Mouse (Mus musculus): Measurements from ENCODE around the gene Gm28230. TPM values are rescaled to one million over a fixed set of nuclear protein-coding genes. Genes with fewer than 3 reads are reported as not detected.

Gene Gm28230
- polyA plus RNA-seq, 1 experiment = 16.4 TPM

DNA sequence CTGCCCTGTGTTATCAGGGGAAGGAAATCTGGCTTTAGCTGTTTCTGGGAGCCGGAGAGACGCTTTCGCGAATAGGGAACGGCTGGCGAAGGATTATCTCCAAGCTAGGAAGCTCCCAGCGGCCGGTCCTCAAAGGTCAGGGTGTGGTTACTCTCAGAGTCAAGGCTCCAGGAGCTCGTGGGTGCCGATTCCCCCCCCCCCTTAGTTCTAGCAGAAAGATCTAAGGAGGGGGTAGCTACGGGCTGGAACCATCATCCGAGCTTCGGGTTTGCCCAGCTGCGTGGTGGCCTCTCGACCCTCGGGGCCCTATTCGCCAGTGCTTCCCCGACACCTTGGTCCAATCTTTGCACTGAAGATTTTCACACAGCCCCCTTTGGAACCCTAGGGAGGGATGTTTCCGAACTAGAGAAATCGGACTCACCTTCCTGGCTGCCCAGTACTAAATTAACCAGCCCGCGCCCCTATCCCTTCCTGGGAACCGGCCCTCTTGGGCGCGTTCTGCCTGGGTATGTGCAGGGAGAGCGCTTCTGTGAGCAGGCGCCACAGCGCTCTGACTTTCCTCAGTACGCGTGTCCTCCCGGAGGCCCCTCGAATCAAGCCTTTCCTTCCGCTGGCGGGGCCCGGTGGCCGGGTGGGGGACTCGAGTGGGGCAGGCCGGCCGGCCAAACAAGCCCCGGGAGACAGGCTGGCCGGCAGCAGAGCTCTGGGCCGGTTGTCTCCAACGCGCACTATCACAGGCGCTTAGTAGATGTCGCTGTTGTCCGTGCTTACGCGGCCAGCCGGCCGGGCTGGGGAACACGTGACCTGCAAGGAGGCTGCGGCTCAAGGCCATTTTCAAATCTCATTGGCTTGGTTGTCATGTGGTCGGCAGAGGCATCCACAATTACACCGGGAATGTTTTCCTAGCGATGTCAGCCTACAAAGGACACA is 35.2 kb upstream of the Gm28230 start, which contains the start of gene Hoxd10:
Gene Hoxd10, plus strand, starts transcription at position 903 of the 930 bp plus-strand sequence.
- no peak for DNase-seq (ENCODE audit: low read depth)

DNA sequence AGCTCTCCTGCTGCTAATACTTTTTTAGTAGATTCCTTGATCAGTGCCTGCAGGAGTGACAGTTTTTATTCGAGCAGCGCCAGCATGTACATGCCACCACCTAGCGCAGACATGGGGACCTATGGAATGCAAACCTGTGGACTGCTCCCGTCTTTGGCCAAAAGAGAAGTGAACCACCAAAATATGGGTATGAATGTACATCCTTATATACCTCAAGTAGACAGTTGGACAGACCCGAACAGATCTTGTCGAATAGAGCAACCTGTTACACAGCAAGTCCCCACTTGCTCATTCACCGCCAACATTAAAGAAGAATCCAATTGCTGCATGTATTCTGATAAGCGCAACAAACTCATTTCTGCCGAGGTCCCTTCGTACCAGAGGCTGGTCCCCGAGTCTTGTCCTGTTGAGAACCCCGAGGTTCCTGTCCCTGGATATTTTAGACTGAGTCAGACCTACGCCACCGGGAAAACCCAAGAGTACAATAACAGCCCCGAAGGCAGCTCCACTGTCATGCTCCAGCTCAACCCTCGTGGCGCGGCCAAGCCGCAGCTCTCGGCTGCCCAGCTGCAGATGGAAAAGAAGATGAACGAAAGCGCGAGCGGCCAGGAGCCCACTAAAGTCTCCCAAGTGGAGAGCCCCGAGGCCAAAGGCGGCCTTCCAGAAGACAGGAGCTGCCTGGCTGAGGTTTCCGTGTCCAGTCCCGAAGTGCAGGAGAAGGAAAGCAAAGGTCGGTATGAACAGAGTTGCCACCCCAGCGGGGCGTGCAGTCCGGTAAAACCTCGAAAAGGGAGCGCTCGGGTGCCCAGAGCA is 34.3 kb upstream of the Gm28230 start:
- no peak for DNase-seq (ENCODE audit: low read depth)

DNA sequence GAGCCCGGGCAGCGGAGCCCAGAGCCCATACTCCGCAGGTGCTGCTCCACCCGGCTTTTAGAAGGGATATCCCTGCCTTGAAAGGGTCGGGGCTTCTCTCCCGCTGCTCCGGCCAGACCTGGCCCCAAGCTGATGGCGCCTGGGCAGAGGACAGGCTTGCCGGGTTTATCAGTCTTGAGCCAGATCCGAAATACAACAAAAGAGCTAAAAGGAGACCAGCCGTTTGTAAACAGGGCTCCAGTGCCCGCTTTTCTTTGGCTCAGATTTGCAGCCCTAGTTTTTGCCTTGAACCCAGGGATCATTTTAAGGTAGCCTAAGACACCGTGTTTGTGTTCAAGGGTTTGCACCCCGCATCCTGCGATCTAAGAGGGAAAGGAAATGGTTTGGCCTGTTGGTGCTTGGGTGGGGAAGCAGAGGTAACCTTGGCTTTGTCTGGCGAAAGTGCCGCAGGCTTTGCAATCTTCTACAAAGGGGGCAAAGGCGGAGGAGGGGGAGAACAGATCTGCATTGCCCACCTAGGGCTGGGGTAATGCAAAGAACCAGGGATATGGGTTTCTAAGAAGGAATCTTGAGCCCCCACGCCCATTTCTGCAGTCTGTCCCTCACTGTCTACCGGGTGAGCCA is 33.6 kb upstream of the Gm28230 start:
- DNase-seq (ENCODE audit: low read depth) = no peak

GRCm38 (mm10) chr2:74693432-74693827 is 33.1 kb upstream of the Gm28230 start:
- DNase-seq (ENCODE audit: low read depth) = no peak

- no peak for DNase-seq (ENCODE audit: low read depth)
Observed at GRCm38 (mm10) chr2:74694066-74694465, 32.5 kb upstream of the Gm28230 start.

DNA sequence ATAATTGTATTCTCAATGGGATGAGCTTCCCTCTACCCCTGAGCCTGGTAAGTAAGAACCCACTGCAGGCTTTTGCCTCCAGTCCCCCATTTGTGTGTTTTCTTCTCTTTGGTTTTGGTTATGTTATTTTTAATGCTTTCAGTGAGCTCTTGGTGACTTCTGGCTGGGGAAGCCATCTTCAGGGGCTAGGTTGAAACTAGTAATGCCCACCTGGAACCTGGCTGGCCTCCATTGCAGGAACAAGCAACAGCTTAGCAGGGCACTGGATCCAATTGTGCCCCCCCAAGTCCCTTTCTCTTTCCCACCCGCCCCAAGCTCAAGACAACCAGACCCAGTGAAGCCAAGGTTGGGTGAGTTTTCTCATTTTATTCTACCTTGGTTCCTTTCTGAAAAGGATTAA is 31.1 kb upstream of the Gm28230 start:
- no peak for DNase-seq (ENCODE audit: low read depth)

GRCm38 (mm10) chr2:74695813-74696430 is 30.6 kb upstream of the Gm28230 start:
- DNase-seq (ENCODE audit: low read depth) = no peak

- no peak for DNase-seq (ENCODE audit: low read depth)
Observed at GRCm38 (mm10) chr2:74696442-74697335, 29.8 kb upstream of the Gm28230 start.

- DNase-seq (ENCODE audit: low read depth) = no peak
Observed at GRCm38 (mm10) chr2:74697567-74698121, 28.9 kb upstream of the Gm28230 start, which contains the start of gene Hoxd9. TSS of gene Hoxd9 (plus strand) at chr2:74697727.

DNA sequence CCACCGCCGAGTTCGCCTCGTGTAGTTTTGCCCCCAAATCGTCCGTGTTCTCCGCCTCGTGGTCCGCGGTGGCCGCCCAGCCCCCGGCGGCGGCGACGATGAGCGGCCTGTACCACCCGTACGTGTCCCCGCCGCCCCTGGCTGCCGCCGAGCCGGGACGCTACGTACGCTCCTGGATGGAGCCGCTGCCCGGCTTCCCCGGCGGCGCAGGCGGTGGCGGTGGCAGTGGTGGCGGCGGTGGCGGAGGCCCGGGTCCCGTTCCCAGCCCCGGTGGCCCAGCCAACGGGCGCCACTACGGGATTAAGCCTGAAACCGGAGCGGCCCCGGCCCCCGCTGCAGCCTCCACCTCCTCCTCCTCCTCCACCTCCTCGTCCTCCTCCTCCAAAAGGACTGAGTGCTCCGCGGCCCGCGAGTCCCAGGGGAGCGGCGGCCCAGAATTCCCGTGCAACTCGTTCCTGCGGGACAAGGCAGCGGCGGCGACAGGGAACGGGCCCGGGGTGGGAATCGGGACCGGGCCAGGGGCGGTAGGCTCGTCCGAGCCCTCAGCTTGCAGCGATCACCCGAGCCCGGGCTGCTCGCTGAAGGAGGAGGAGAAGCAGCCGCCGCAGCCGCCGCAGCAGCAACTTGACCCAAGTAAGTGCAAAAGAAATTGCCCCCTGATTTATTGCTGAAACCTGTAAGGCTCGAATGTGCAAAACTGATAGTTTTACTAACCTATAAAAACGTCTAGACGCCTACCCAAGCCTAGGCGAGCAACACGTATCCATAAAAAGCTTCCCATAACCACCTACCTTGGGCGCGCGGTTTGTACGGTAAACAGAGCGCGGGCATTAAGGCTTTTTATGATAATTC is 28.1 kb upstream of the Gm28230 start:
- DNase-seq (ENCODE audit: low read depth) = no peak

- DNase-seq (ENCODE audit: low read depth) = no peak
Observed at GRCm38 (mm10) chr2:74699053-74699430, 27.5 kb upstream of the Gm28230 start.

DNA sequence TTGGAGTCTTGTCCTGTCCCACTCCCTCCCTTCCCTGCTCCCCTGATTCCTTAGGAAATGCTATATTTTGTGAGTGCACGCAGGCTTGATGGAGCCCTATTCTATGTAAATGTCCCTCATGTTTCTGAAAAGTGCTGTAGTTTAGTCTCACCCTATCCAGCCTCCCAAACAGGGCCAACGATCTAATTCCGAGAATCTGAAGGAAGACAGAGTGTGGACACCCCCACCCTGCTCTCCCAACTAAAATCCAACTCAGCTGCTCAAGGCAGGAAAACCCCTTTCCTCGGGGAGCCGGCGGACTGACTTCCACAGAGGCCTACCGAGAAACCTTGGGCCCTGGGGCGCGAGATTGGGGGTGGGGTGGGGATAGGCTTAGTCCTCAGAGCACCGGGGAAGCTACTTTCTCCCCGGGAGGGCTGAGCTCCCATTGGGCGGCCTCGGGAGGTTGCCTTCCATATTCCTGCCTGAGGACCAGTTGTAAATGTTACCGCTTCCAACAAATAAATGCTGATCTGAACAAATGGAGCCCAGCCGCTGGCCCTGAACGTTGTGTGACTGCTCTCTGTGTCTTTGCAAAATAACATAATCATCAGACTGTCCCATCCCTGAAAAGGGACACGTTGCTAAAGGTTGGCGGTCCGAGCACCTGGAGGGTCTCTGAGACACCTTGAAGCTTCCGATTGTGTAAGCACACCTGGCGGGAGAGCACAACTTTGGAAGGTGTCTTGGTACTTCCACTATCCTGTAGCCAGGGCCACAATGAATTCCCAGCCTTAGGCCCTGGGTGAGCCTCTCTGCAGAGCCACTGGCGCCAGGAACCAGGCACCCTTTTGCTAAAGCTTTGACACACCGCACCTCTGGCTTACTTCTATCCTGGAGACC is 26.6 kb upstream of the Gm28230 start:
- DNase-seq (ENCODE audit: low read depth) = no peak

- DNase-seq (ENCODE audit: low read depth) = no peak
Observed at GRCm38 (mm10) chr2:74700546-74701112, 25.9 kb upstream of the Gm28230 start.

DNA sequence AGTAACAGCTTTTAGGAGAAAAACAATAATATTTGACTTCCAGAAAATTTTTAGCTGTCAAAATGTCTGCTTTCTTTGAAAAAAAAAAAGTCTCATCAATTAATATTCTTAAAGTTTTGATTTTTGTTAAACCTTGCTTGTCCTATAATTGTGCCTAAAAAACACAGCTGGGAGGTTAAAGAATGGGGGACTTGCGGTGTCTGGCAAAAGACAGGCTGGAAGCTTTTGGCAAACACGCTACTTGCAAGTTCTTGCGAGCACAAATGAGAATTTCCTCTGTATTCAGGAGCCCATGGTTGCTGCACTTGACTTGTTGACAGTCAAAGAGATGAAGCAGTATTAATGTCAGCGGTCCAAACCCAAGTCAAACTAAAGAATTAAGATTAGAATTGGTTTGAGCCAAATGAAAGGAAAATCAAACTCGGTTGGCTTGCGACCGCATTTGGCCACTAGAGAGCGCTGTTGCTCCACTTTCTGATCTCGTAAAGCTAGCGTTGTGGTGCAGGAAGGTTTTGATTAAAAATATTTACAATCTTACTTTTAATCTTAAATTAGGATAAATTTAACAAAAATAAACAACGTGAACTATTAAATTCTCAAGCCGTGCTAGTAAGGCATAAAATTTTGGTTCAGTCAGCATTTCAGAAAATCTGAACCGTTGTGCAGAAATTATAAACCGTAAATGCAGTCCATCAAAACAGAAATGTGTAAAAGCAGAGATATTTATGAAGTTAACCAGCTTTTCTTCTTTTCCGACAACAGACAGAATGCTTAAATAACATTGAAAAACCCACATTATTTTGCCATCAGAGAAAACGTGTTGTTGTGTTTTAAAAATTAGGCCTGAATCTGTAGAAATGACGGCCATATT is 24.3 kb upstream of the Gm28230 start:
- no peak for DNase-seq (ENCODE audit: low read depth)

GRCm38 (mm10) chr2:74702820-74703219 is 23.7 kb upstream of the Gm28230 start:
- no peak for DNase-seq (ENCODE audit: low read depth)

- DNase-seq (ENCODE audit: low read depth) = no peak
Observed at GRCm38 (mm10) chr2:74703317-74703716, 23.2 kb upstream of the Gm28230 start.

Data from gonadal fat pad, adult 2 months (tissue).